Mouse (Mus musculus): ENCODE measurements around the gene Smlr1.

The Smlr1 gene

GRCm38 (mm10) chr10:25499323-25500071, 36.6 kb downstream of the Smlr1 start:
- no peak for DNase-seq (ENCODE audit: low read depth)

- peak; percentile 66 for DNase-seq (ENCODE audit: low read depth)
Observed at GRCm38 (mm10) chr10:25488456-25488855, 47.6 kb downstream of the Smlr1 start.

- no peak for DNase-seq (ENCODE audit: low read depth)
Observed at GRCm38 (mm10) chr10:25482791-25483190, 53.3 kb downstream of the Smlr1 start.

GRCm38 (mm10) chr10:25479716-25480115, 56.4 kb downstream of the Smlr1 start:
- no peak for DNase-seq (ENCODE audit: low read depth)

Measured in naive thymus-derived CD4-positive, alpha-beta T cell, adult 2 months (primary cell).